Mouse (Mus musculus): ENCODE measurements around the gene Lima1.

- TF ChIP-seq CTCF (IDR thresholded peaks at IDR 0.05; ENCODE audit: low read depth, low read length) (no peak), EP300 (IDR thresholded peaks at IDR 0.05; ENCODE audit: insufficient read depth, low read depth, low read length) (no peak), POLR2A (IDR thresholded peaks at IDR 0.05; ENCODE audit: insufficient read depth, low read length) (no peak)
These were observed 55.5 kb downstream of the Lima1 start for GRCm38 (mm10) chr15:99819621-99820279.
